Mouse (Mus musculus): ENCODE measurements at regions not wholly inside any gene's neighbourhood (a gene's known extent, or its start where the extent isn't known, plus 50 kb on each side); places are given as distances from the start of the nearest gene placed in this dataset.

DNA sequence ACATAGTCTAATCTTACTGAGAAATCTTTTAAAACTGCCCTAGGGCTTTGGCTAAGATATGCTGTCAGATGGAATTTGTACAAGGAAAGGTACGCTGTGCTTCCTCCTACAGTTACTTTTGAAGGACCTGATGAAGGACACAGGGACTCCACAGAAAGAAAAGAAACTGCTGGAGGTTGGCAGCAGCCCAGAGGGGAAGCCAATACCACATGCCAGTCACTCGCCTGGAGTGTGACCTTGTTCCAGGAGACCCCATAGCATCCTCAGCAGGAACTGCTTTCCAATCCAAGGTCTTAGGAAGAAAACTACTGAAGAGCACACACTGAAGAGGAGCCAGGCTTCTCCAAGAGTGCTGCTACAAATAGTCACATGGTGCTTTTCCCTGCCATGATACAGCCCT lies 404.9 kb downstream of the Gpam start:
- H3K36me3 ChIP-seq (ENCODE audit: insufficient read depth, low read length) = no peaks in the 10 kb centered on the region
- 48% methylated on average over 2 of the region's 2 CpGs for WGBS
- no peak overlapping the region for H3K27ac ChIP-seq (ENCODE audit: low read length)
- H3K9ac ChIP-seq (replicated peaks; ENCODE audit: low read depth) = no peak overlapping the region
- H3K27me3 ChIP-seq (replicated peaks; ENCODE audit: insufficient read depth, low read length) = no peaks in the 10 kb centered on the region
- no peak for TF ChIP-seq CTCF (IDR thresholded peaks at IDR 0.05)
- no peak for TF ChIP-seq EP300 (IDR thresholded peaks at IDR 0.05)
- no peaks in the 10 kb centered on the region for H3K9me3 ChIP-seq (ENCODE audit: low read length)
- H3K4me2 ChIP-seq (replicated peaks; ENCODE audit: low read depth, low read length) = no peak overlapping the region
- DNase-seq (ENCODE audit: low spot score) (no peak), ATAC-seq (no peak)
- no peak overlapping the region for H3K4me3 ChIP-seq (ENCODE audit: low read depth, low read length)
- H3K4me1 ChIP-seq (ENCODE audit: insufficient read depth, low read depth, low read length) = no peaks in the 10 kb centered on the region

- Histone ChIP-seq H3K4me3 (ENCODE audit: low read depth, low read length) (no peak overlapping the region), H3K9ac (replicated peaks; ENCODE audit: low read depth) (no peak overlapping the region), H3K4me1 (ENCODE audit: insufficient read depth, low read depth, low read length) (no peaks in the 10 kb centered on the region), H3K4me2 (replicated peaks; ENCODE audit: low read depth, low read length) (no peak overlapping the region), H3K9me3 (ENCODE audit: low read length) (no peaks in the 10 kb centered on the region), H3K36me3 (ENCODE audit: insufficient read depth, low read length) (no peaks in the 10 kb centered on the region), H3K27me3 (replicated peaks; ENCODE audit: insufficient read depth, low read length) (no peaks in the 10 kb centered on the region), H3K27ac (ENCODE audit: low read length) (no peak overlapping the region)
- WGBS = 83% methylated on average over 8 of the region's 8 CpGs
- DNase-seq (ENCODE audit: low spot score) (no peak), ATAC-seq (no peak)
- no peak for TF ChIP-seq EP300 (IDR thresholded peaks at IDR 0.05)
- TF ChIP-seq CTCF (IDR thresholded peaks at IDR 0.05) = no peak
These were observed 429.6 kb downstream of the Gpam start for GRCm38 (mm10) chr19:54697411-54697810.

DNA sequence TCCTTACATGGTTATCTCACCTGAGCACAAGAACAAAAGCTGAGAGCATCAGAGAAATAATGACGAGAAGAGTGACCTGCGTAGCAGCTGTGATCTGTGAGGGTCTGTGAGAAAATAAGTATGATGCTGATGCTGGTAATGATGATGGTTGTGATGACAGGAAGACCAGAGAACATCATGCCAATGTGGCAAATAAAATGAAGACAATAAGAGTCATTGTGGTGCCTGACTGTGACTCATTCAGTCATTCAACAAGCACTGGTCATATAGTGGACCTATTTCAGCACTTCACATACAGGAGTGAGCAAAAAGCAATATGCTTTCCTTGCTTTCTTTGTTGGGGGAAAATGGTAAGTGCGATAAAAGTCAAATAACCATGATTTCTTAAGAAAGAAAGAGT lies 433.3 kb downstream of the Gpam start:
- H3K27ac ChIP-seq (ENCODE audit: low read length) = no peak overlapping the region
- DNase-seq (ENCODE audit: low spot score) = no peak
- H3K9ac ChIP-seq (replicated peaks; ENCODE audit: low read depth) = no peak overlapping the region
- no peak overlapping the region for H3K4me2 ChIP-seq (replicated peaks; ENCODE audit: low read depth, low read length)
- no peaks in the 10 kb centered on the region for H3K36me3 ChIP-seq (ENCODE audit: insufficient read depth, low read length)
- ATAC-seq = no peak
- H3K4me3 ChIP-seq (ENCODE audit: low read depth, low read length) = no peak overlapping the region
- H3K4me1 ChIP-seq (ENCODE audit: insufficient read depth, low read depth, low read length) = no peaks in the 10 kb centered on the region
- no peaks in the 10 kb centered on the region for H3K27me3 ChIP-seq (replicated peaks; ENCODE audit: insufficient read depth, low read length)
- 94% methylated on average over 3 of the region's 3 CpGs for WGBS
- no peaks in the 10 kb centered on the region for H3K9me3 ChIP-seq (ENCODE audit: low read length)
- TF ChIP-seq CTCF (IDR thresholded peaks at IDR 0.05) (no peak), EP300 (IDR thresholded peaks at IDR 0.05) (no peak)

GRCm38 (mm10) chr19:54693094-54693493 lies 433.9 kb downstream of the Gpam start:
- WGBS = 90% methylated on average over 1 of the region's 1 CpGs
- H3K9me3 ChIP-seq (ENCODE audit: low read length) = no peaks in the 10 kb centered on the region
- TF ChIP-seq CTCF (IDR thresholded peaks at IDR 0.05) (no peak), EP300 (IDR thresholded peaks at IDR 0.05) (no peak)
- H3K27me3 ChIP-seq (replicated peaks; ENCODE audit: insufficient read depth, low read length) = no peaks in the 10 kb centered on the region
- H3K27ac ChIP-seq (ENCODE audit: low read length) = no peak overlapping the region
- no peak overlapping the region for H3K4me3 ChIP-seq (ENCODE audit: low read depth, low read length)
- no peak overlapping the region for H3K4me2 ChIP-seq (replicated peaks; ENCODE audit: low read depth, low read length)
- H3K4me1 ChIP-seq (ENCODE audit: insufficient read depth, low read depth, low read length) = no peaks in the 10 kb centered on the region
- no peaks in the 10 kb centered on the region for H3K36me3 ChIP-seq (ENCODE audit: insufficient read depth, low read length)
- no peak overlapping the region for H3K9ac ChIP-seq (replicated peaks; ENCODE audit: low read depth)
- ATAC-seq = no peak
- DNase-seq (ENCODE audit: low spot score) = no peak

DNA sequence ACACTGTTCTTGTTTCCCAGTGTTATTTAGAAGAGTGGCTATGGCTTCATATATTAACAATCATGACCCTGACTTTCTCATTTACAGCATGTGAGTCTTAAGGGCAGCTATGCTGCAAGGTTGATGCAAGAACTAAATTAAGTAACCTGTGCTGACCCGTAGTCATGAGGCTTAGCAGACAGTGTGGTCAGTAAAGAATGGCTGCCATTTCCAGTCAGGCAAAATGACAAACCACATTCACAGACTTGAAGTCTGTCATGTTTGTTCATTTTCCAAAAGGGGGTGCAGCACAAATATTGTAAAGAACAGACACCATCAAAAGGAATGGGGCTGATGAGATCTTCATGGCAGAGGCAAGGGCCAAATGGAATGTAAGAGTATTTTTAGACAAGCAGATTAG lies 435.2 kb downstream of the Gpam start:
- Histone ChIP-seq H3K4me1 (ENCODE audit: insufficient read depth, low read depth, low read length) (no peaks in the 10 kb centered on the region), H3K4me3 (ENCODE audit: low read depth, low read length) (no peak overlapping the region), H3K4me2 (replicated peaks; ENCODE audit: low read depth, low read length) (no peak overlapping the region), H3K27me3 (replicated peaks; ENCODE audit: insufficient read depth, low read length) (no peaks in the 10 kb centered on the region), H3K36me3 (ENCODE audit: insufficient read depth, low read length) (no peaks in the 10 kb centered on the region), H3K9ac (replicated peaks; ENCODE audit: low read depth) (no peak overlapping the region), H3K27ac (ENCODE audit: low read length) (no peak overlapping the region), H3K9me3 (ENCODE audit: low read length) (no peaks in the 10 kb centered on the region)
- DNase-seq (ENCODE audit: low spot score) = no peak
- TF ChIP-seq EP300 (IDR thresholded peaks at IDR 0.05) (no peak), CTCF (IDR thresholded peaks at IDR 0.05) (no peak)
- 79% methylated on average over 1 of the region's 1 CpGs for WGBS
- no peak for ATAC-seq

DNA sequence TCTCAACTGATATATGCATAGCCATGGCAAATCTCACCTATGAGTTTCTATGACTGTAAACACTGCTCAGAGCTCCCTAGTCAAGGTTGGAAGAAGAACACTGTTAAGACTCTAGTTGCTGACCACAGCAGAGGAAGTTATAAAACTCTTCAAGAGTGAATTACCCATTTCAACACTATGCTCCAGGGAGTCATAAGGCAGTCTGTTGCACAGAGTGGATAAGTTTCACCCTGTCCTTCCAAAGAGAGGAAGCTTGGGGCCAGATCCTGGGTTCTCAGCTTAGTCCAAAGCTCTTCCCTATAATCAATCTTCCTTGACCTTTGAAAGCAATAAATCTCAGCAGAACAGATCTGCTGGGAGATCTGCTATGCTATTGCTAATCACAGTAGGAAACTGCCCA lies 438.4 kb downstream of the Gpam start:
- no peak overlapping the region for H3K4me2 ChIP-seq (replicated peaks; ENCODE audit: low read depth, low read length)

DNA sequence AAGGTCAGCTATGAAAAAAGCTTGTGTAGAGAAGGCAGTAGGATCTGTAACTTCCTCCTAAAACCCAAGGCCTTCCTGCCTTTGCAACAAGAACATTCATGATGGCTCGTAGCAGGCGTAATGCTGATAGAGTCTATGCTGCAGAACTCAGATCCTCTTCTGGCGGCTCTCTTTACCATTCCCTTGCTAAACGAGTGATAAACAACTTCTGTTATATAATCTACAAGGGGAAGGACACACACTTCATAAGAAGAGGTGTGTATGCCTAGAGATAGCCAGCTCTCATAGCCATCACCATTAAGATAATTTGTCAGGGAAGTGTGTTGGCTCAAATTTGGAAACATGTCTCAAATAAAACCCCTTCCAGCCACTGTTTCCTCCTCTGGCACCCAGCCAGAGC lies 441.9 kb downstream of the Gpam start:
- Histone ChIP-seq H3K4me1 (ENCODE audit: insufficient read depth, low read depth, low read length) (no peaks in the 10 kb centered on the region), H3K4me2 (replicated peaks; ENCODE audit: low read depth, low read length) (no peak overlapping the region), H3K36me3 (ENCODE audit: insufficient read depth, low read length) (no peaks in the 10 kb centered on the region), H3K4me3 (ENCODE audit: low read depth, low read length) (no peak overlapping the region), H3K27ac (ENCODE audit: low read length) (no peak overlapping the region), H3K9ac (replicated peaks; ENCODE audit: low read depth) (no peak overlapping the region), H3K9me3 (ENCODE audit: low read length) (no peaks in the 10 kb centered on the region), H3K27me3 (replicated peaks; ENCODE audit: insufficient read depth, low read length) (no peaks in the 10 kb centered on the region)
- TF ChIP-seq EP300 (IDR thresholded peaks at IDR 0.05) = no peak
- no peak for TF ChIP-seq CTCF (IDR thresholded peaks at IDR 0.05)
- no peak for ATAC-seq
- no peak for DNase-seq (ENCODE audit: low spot score)
- WGBS = 67% methylated on average over 4 of the region's 4 CpGs

More for the DNA sequence above, 438.4 kb downstream of the Gpam start:
- no peaks in the 10 kb centered on the region for H3K36me3 ChIP-seq (ENCODE audit: insufficient read depth, low read length)
- no peak for ATAC-seq
- no peak overlapping the region for H3K4me3 ChIP-seq (ENCODE audit: low read depth, low read length)
- TF ChIP-seq CTCF (IDR thresholded peaks at IDR 0.05) = no peak
- no peaks in the 10 kb centered on the region for H3K4me1 ChIP-seq (ENCODE audit: insufficient read depth, low read depth, low read length)
- no peaks in the 10 kb centered on the region for H3K9me3 ChIP-seq (ENCODE audit: low read length)
- H3K27me3 ChIP-seq (replicated peaks; ENCODE audit: insufficient read depth, low read length) = no peaks in the 10 kb centered on the region
- no peak for DNase-seq (ENCODE audit: low spot score)
- no peak overlapping the region for H3K9ac ChIP-seq (replicated peaks; ENCODE audit: low read depth)
- no peak overlapping the region for H3K27ac ChIP-seq (ENCODE audit: low read length)

Data from lung, postnatal 0 days (tissue).